Mouse (Mus musculus) layer of hippocampus, postnatal 10 days (tissue): ENCODE measurements around the gene Chfr. TPM values are rescaled to one million over a fixed set of nuclear protein-coding genes. Genes with fewer than 3 reads are reported as not detected.
"Not testable (repeated sequence)": the region's sequence is repeated elsewhere in the genome, so short reads cannot be mapped to it uniquely, and the experiment has no call there.

ENCODE experiments used
- DNase-seq, 2 experiments: peaks; one replicate each; pipeline ENCODE4 v3.0.0; 2021; ENCODE audit warnings: low spot score in 2 of 2
- total RNA-seq, 2 experiments: library from RNA; stranded (reverse); gene quantifications; 2 replicates each; pipeline ENCODE4 v1.2.3; 2021

Gene Chfr
- total RNA-seq, 2 experiments from 2014 or later: 74.0 to 76.0 TPM

DNA sequence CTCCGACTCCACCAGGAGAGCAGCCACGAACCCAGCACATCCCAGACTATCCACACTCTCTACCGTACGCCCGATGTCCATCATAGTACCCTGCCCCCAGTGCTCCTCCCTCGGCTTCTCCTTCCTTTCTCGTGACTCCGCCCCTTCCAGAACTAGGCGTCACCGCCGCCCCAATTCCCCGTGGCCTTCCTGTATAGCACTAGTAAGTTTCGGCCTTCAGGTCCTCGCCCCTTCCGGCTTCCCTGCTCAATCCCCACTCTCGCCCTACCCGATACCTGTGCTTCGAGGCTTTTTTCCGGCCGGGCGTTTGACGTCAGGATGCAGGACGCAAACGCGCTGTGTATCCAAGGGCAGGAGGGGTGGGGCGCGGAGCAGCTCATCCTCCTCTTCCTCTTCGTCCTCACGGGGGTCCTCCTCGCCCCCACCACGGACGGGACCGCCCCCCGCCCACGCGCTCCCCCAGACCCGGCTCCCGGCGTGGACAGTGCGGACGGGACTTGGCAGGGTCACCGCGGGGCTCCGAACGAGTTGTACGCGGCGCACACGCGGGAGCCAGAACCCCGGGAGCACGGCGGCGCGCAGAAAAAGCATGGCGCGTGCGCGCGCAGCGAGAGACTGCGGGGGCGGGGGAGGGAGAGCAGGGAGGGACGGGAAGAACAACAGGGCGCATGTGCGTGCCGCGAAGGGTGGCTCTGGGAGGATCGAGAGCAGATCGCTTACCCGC is 27.9 kb upstream of the Chfr start, which contains the start of gene Gtpbp6:
TSS of gene Gtpbp6 (minus strand) at position 617 of the 724 bp plus-strand sequence.
- DNase-seq: peak; percentile 92 to 94

DNA sequence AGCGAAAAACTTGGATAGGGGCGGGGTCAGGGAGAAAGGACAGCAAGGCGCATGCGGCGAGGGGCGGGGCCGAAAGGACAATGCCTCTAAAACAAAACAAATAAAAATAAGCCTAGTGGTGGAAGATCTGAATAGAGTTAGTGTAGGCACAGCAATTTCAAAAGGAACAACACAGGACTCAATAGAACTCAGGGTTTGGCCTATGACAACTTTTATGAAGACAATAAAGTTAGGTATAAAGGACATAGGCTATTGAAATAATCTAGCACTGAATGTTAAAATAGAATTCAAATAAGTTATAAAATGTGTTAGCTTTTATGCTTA is 27.4 kb upstream of the Chfr start:
- DNase-seq: no peak

DNA sequence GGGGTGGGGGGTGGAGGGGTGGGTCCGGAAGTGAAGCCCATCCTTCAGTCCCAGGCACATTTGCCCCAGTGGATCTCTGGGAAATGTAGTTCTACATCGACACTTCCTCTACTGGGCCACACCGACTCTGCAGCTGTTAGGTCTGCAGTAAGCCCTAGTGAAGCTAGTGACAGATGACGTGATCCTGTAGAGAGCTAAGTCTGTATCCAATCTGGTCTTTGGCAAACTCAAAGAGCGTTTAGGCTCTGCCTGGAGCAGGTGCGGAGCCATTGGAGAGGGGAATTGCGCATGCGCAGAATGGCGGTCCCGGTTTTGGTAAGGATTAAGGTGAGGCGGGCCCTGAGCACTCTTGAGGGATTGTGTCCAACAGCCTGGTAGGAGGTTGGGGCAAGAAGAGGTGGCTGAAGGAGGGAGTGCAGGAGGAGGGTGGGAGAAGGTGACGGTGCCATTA is 25.6 kb upstream of the Chfr start, which contains the start of gene Zfp605:
TSS of gene Zfp605 (plus strand) at position 102 of the 451 bp plus-strand sequence.
- DNase-seq: peak; percentile 91 to 93

DNA sequence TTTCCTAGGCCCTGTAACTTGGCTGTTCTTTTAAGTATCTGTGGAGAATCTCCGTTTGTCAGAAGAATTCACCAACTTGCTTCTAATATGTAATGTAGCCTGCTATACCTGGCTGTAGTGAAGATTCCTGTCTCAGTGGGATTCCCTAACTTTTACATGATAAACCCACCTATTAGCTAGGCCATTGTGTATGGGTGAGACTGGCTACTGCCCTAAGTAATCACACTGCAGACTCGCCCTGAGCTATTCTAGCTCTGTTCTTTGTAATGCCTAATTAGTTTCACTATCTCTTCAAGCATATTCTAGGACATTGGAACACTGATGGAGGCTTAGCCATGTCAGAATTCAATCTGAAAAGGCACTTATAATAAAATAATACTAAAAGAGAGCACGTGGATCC is 13.3 kb upstream of the Chfr start:
- DNase-seq: not testable (repeated sequence)

DNA sequence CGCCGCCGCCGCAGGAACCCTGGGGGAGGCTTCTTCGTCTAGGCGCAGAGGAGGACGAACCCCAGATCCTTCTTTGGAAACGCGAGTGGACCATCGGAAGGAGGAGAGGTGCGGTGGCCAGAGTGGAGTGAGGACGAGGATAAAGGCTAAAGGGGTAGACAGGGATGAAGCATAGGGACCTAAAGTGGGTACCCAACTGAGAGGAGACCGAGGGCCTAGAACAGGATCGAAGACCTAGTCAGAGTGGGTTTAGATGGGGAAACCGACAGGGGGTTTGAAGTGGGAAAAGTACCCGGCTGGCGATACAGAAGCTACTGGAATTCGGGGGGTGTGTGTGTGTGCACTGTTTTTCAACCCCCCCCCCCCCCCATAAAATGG is 434 bp downstream of the Chfr start:
- no peak for DNase-seq

DNA sequence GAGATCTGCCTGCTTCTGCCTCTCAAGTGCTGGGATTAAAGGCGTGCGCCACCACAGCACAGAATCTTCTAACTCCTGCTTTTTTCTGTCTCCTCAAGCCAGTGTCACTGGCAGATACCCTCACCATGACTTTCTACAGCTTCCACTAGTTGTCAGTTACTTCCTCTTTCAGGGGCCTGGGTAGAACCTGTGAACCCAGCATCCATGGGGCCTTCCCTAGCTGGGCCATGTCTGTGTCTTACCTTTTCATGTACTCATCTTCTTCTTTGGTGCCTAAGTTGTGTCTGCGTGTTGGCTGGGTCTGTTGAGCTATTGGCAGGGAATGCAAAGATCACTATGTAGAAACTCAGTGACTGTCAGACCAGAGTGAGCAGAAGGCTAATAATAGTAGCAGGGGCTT is 2.2 kb downstream of the Chfr start:
- no peak for DNase-seq

DNA sequence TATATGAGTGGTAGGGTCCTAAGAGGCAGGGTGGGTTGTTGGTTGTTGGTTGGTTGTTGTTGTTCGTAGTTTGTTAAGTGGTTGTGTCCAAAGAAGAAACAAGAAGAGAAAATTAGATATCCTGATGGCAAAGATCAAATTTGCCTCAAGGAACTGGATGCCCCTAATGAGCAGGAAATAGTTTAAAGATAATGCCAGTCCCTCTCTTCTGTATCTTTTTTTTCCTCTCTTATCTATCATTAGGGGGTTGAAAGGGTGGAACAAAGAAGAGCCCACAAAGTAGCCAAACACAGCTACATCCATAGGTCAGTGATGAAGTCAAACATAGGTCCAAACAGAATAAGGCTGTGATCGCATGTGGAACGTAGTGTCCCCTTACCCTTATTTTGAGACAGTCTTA is 3.7 kb downstream of the Chfr start:
- DNase-seq: no peak

DNA sequence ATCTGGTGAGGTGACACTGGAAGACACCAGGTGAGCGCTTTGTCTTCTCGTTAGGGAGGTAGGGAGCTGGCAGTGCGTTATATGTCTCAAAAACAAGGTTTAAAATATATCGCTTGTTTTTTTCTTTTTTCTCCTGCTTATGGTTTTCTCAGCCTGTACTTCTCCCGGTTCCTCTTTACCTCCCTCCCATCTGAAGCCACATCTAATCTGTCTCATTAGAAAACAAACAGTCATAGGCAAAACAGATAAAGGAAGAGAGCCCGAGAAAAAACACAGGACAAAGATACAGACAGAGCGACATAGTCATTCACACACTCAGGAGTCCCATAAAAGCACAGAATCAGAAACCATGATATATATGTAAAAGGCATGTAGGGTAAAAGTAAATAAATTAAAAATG is 4.8 kb downstream of the Chfr start:
- DNase-seq: no peak

DNA sequence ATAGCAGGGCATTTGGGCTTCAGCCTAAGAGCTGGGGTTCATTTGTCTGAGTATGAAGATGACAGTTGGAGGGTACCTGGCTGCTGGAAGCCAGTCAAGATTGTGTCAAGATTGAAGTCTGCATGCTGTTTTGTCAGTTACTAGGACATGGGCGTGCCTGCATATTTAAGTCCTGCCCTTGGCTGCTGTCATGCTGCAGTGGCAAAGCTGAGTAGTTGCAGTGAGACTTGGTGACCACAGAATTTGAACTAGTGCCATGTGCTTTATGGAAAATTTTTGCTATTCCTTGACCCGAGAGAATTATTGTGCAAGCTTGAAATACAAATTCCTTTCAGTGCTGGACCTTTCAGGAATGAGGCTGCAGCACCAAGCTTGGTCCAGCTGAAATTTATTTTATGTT is 6.7 kb downstream of the Chfr start:
- no peak for DNase-seq

DNA sequence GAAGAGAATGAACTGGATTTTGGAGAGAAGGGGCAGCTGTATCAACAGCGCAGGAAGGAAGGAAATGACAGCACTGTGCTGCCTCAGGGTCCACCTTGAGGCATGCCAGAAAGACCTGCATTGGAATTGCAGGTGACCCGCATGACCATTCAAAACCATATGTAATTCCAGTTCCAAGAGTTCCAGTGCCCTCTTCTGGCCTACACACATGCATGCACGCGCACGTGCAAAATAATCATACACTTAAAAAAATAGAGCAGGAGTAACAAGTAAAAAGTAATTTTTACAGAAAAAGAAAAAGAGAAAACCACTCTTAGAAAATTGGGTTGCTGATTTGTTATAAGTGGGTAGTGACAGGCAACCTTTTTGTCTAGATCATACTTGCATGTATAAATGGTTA is 7.4 kb downstream of the Chfr start:
- no peak for DNase-seq

DNA sequence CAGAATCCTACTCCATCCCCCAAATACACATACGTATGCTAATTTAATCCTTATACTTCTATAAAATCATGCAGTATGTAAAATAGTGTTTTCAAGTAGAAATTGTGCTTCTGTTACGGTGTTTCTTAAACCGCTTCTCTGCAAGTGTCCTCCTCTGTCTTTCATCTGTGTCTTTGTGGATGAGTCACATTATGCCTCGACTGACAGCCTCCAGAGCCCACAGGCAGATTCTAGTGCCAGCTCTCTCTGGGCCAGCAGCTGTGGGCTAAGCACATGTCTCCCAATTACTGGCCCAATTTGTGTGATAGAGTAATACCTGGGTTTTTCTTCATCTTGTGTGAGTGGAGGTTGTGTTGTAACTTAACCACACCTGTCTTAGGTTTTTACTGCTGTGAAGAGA is 33.7 kb downstream of the Chfr start:
- no peak for DNase-seq

DNA sequence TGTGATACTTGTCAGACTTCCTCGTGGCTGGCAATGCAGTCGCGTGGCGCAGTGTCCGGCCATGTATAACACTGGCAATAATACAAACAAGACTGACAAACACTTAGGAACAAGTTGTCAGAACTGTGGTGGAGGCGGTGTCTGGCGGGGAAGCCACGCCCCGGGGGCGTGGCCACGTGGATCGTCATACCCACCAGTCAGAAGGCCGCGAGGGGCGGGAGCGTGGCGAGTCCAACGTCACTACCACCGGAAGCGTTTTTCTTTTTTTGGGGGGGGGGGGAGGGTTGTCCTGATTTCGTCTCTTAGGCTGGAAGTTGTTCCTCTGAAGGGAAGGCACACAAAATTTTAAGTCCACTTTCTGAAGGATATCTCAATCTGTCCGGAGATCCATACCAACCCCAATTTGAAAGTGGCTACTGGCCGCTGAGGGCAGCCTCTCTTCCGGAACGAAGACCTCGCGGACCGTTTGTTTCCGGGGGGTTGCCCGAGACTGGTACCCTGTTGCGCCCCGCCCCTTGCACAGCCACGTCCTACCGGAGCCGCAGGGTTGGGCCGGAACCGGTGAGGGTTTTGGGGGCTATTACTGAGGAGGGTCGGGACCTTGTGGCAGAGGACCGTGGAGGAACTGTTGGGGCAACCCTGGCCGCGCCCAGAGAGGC is 40.8 kb downstream of the Chfr start, which contains the start of gene Golga3:
TSS of gene Golga3 (plus strand) at position 340 of the 659 bp plus-strand sequence.
- peak; percentile 88 to 90 for DNase-seq

DNA sequence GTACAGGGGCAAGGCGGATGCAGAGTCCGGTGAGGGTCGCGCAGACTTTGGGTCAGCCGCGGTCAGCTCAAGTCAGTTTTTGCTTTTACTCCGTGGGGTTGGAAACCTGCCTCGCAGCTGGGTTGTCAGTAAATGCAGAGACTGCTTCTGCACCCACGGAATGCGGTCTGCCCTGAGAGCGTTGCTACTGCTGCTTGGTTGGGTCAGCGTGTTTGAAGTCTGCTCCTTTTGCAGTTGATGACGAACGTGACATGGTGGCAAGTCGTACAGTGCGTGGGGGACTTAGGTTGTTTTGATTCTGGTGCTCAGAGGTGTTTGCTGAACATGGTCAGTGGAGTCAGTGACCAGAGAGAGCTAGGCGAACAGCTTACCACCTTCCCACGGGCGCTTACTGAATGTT is 41.4 kb downstream of the Chfr start:
- DNase-seq: no peak

DNA sequence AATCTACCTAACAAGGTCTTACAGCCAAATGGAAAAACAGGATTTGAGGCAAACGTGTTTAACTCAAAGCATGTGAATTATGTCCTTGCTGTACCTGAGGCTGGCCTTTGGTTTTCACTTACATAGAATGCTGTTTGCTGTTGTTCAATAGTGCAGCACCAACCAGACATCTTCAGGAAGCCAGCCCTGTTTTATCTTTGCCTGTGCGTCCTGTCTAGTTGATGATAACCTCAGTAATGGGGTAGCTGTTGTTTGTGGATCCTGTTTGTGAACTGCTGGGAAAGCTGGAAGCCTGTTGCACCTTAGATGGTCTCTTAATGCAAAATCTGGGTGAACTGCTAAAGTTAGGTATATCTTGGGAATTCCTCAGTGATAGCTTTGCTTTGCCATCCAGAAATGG is 43.0 kb downstream of the Chfr start:
- no peak for DNase-seq

DNA sequence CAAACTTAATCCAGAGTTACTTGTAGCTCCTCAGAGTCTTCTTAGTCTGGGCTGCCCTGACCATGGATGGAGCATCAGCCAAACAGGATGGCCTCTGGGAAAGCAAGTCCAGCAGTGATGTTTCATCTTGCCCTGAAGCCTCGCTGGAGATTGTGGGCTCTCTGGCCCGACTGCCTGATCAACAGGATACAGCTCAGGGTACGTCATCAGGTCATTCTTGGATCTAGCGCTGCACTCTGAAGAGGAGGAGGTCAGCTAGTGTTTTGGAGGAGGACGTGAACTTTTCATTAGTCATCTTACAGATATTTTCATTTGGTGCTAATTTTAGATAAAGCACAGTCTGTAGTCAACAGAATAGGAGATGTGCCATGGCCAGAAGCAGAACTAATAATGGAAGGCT is 46.1 kb downstream of the Chfr start:
- no peak for DNase-seq

DNA sequence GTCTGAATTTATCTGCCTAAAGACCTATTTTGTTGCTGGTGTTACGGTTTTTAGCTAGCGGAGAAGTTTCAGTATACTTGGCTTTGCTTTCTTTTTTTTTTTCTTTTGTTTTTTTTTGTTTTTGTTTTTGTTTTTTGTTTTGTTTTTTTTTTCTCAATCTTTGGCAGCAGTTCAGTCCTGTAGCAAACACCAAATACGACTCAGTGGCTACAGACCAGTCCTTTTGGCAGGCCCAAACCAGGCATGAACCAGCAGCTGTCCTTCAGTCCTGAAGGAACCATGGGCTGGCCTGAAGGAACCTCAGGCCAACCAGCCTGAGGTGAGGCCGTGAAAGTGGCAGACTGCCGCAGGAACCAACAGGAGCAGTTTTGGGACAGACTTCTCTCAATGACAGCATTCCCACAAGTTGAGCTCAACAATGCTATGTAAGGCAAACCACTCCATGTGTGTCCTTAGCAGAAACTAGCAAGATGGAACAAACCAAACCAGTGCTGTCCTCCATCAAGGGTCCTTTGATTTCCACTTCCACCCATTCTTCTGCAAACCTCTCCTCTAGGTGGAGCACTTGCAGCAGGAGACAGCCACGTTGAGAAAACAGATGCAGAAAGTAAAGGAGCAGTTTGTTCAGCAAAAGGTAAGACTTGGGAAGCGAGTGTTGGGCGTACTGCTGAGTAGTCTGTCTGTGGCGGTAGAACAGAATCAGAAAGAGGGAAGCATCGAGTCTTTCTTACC is 67.7 kb downstream of the Chfr start:
- DNase-seq: no peak

DNA sequence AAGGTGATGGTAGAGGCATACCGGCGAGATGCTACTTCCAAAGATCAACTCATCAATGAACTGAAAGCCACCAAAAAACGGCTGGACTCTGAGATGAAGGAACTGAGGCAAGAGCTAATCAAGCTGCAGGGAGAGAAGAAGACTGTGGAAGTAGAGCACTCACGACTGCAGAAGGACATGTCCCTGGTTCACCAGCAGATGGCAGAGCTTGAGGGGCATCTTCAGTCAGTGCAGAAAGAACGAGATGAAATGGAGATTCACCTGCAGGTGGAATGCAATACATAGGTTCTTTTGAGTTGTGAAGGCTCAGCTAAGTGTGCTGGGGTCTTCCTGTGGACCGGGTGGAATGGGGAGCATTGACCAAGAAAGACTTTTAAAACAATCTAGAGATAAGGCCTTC is 69.1 kb downstream of the Chfr start:
- DNase-seq: no peak

DNA sequence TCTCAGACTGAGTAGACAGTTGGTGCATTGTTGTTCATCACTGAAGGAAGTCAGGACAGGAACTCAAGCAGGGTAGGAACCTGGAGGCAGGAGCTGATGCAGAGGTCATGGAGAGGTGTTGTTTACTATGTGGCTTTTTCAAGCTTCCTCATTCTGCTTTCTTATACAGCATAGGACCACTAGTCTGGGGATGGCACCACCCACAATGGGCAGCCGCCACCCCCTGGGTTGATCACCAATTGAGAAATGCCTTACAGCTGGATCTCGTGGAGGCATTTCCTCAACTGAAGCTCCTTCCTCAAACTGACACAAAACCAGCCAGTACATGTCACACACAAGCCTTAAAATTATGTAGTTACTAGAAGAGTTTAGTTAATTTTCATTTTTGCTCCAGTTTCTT is 75.7 kb downstream of the Chfr start:
- no peak for DNase-seq

DNA sequence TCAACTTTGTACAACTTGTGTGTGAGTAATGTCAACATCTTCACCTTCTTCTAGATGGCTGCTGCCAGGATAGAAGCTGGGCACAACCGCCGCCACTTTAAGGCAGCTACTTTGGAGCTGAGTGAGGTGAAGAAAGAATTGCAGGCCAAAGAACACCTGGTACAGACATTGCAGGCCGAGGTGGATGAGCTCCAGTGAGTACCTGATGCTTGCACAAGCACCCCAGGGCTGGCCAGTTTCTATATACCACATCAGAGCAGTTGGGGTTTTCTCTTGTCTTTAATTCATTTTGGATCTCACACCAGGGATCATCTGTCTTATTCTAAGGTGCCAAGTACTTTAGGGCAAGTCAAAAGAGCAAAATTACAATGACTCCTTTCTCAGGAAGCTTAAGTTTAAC is 81.1 kb downstream of the Chfr start:
- DNase-seq: no peak

DNA sequence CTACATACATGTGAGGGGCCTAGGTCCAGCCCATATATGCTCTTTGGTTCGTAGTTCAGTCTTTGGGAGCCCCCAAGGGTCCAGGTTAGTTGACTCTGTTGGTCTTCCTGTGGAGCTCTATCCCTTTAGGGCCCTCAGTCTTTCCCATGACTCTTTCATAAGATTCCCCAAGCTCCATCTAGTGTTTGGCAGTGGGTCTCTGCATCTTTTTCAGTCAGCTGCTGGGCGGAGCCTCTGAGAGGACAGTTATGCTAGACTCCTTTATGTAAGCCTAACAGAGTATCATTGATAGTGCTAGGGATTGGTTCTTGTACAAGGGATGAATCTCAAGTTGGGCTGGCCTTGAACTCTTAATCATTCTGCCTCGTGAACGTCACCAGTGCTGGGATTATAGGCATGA is 84.7 kb downstream of the Chfr start:
- no peak for DNase-seq
